Mouse (Mus musculus) heart, postnatal 0 days (tissue): ENCODE data around the gene Wee2. TPM values are rescaled to one million over a fixed set of nuclear protein-coding genes. Genes with fewer than 3 reads are reported as not detected.

ENCODE experiments used
- ATAC-seq: fragments of 200-750 bp; cut with Nextera tagmentation; 2 replicates; pipeline ENCODE4 v1.8.0; 2017; ENCODE audit warnings: low read depth, moderate number of reproducible peaks, moderate library complexity; ENCODE audit not compliant: insufficient read depth
- DNase-seq: peaks from one replicate; pipeline ENCODE4 v3.0.0-alpha.2; 2016; ENCODE audit warnings: low spot score
- H3K27ac ChIP-seq: fragments of 300-500 bp; sonication (generic); 2 replicates; pipeline ENCODE4 v1.5.1; 2014; ENCODE audit warnings: low read depth, mild to moderate bottlenecking
- H3K27me3 ChIP-seq: fragments of 300-500 bp; sonication (generic); 2 replicates; pipeline ENCODE4 v1.6.1; 2014; ENCODE audit warnings: low read length, mixed read lengths; ENCODE audit not compliant: control insufficient read depth, insufficient read depth
- H3K36me3 ChIP-seq: fragments of 300-500 bp; sonication (generic); replicated peaks from 2 replicates; pipeline ENCODE4 v1.6.1; 2014; ENCODE audit warnings: low read length, mixed read lengths; ENCODE audit not compliant: control insufficient read depth, insufficient read depth
- H3K4me1 ChIP-seq: fragments of 300-500 bp; sonication (generic); 2 replicates; pipeline ENCODE4 v1.6.1; 2014; ENCODE audit warnings: antibody characterized with exemption; ENCODE audit not compliant: control insufficient read depth, insufficient read depth
- H3K4me2 ChIP-seq: fragments of 300-500 bp; sonication (generic); 2 replicates; pipeline ENCODE4 v1.6.1; 2014; ENCODE audit warnings: low read depth, mild to moderate bottlenecking, low read length, moderate library complexity
- H3K4me3 ChIP-seq: fragments of 300-500 bp; sonication (generic); 2 replicates; pipeline ENCODE4 v1.5.1; 2014; ENCODE audit warnings: low read depth, low read length
- H3K9ac ChIP-seq: fragments of 300-500 bp; sonication (generic); replicated peaks from 2 replicates; pipeline ENCODE4 v1.6.1; 2014; ENCODE audit warnings: low read depth, low read length, mixed read lengths
- H3K9me3 ChIP-seq: fragments of 300-500 bp; sonication (generic); replicated peaks from 2 replicates; pipeline ENCODE4 v1.6.1; 2016; ENCODE audit warnings: low read length; ENCODE audit not compliant: control insufficient read depth
- CTCF ChIP-seq: IDR thresholded peaks from 2 replicates; pipeline ENCODE4 v1.5.1; 2016; ENCODE audit warnings: antibody characterized with exemption, control low read depth, low read depth
- EP300 ChIP-seq: IDR thresholded peaks from 2 replicates; pipeline ENCODE4 v1.6.1; 2016; ENCODE audit warnings: antibody characterized with exemption, low read depth
- WGBS: fragments of 180-500 bp; shearing (Covaris S2); extraction: QIAGEN DNeasy Blood & Tissue Kit; methylation state at CpG from one replicate; pipeline ENCODE4 v1.1.7; 2014; 5-methylcytosine and 5-hydroxymethylcytosine counted together
- polyA plus RNA-seq: library from polyadenylated mRNA; unstranded; fragments of >200 nt; fragmentation: Nextera tagmentation; extraction: Ambion mirVana; gene quantifications from 2 replicates; pipeline ENCODE4 v1.2.1, GENCODE M21; 2015
- total RNA-seq: library from RNA; depleted of rRNA; stranded (reverse); fragments of >200 nt; gene quantifications from 2 replicates; pipeline ENCODE4 v1.2.3, GENCODE M21; 2014; ENCODE audit warnings: low replicate concordance; rRNA removed

The Wee2 gene
- total RNA-seq = not detected in 2 replicates
- not detected in 2 replicates for polyA plus RNA-seq

- Histone ChIP-seq H3K36me3 (no peaks in the 10 kb centered on the region), H3K9ac (no peak within 1 kb of the TSS), H3K4me1 (peaks cover 4% of the 10 kb centered on the region; the same call in 1 of the 2 replicates), H3K4me3 (no peak within 1 kb of the TSS), H3K4me2 (no peak within 1 kb of the TSS), H3K9me3 (no peaks in the 10 kb centered on the region), H3K27ac (no peak within 1 kb of the TSS), H3K27me3 (peaks cover 7% of the 10 kb centered on the region; the same call in 1 of the 2 replicates)
- WGBS = 69% methylated on average over 5 of the region's 5 CpGs
- TF ChIP-seq EP300 (no peak), CTCF (no peak)
- DNase-seq = no peak
- ATAC-seq = no peak
Measured at GRCm38 (mm10) chr6:40438936-40439335, at the start of gene Wee2. Gene Wee2, plus strand, starts transcription at chr6:40439088.

GRCm38 (mm10) chr6:40390975-40391374 lies 47.9 kb upstream of the Wee2 start:
- Histone ChIP-seq H3K27me3 (no peaks in the 10 kb centered on the region), H3K36me3 (0 out of 2 replicates have a peak, but pooled peaks cover 21% of the 10 kb centered on the region), H3K9me3 (no peaks in the 10 kb centered on the region), H3K4me1 (no peaks in the 10 kb centered on the region), H3K4me3 (no peak overlapping the region), H3K27ac (no peak overlapping the region), H3K9ac (no peak overlapping the region), H3K4me2 (no peak overlapping the region)
- ATAC-seq (no peak), DNase-seq (no peak)
- TF ChIP-seq CTCF (0 out of 2 replicates have a peak, but pooled peaks have one; percentile 11), EP300 (no peak)
- 71% methylated on average over 1 of the region's 1 CpGs for WGBS

GRCm38 (mm10) chr6:40393213-40393612 lies 45.7 kb upstream of the Wee2 start:
- ATAC-seq (peak; percentile 79), DNase-seq (peak; percentile 65)
- 22% methylated on average over 3 of the region's 3 CpGs for WGBS
- TF ChIP-seq CTCF = peak; percentile 85
- no peak for TF ChIP-seq EP300
- Histone ChIP-seq H3K4me2 (no peak overlapping the region), H3K9me3 (no peaks in the 10 kb centered on the region), H3K9ac (no peak overlapping the region), H3K27me3 (no peaks in the 10 kb centered on the region), H3K4me1 (no peaks in the 10 kb centered on the region), H3K36me3 (0 out of 2 replicates have a peak, but pooled peaks cover 29% of the 10 kb centered on the region), H3K27ac (no peak overlapping the region), H3K4me3 (no peak overlapping the region)

- ATAC-seq (no peak), DNase-seq (no peak)
- no peak overlapping the region for H3K4me3 ChIP-seq
- H3K27me3 ChIP-seq = no peaks in the 10 kb centered on the region
- TF ChIP-seq EP300 = no peak
- no peak for TF ChIP-seq CTCF
- H3K9me3 ChIP-seq = no peaks in the 10 kb centered on the region
- H3K36me3 ChIP-seq = peaks cover 25% of the 10 kb centered on the region; the same call in 1 of the 2 replicates
- no peaks in the 10 kb centered on the region for H3K4me1 ChIP-seq
- H3K27ac ChIP-seq = no peak overlapping the region
- no peak overlapping the region for H3K9ac ChIP-seq
- H3K4me2 ChIP-seq = no peak overlapping the region
- WGBS = 89% methylated on average over 2 of the region's 2 CpGs
Measured at GRCm38 (mm10) chr6:40402031-40402430, 36.9 kb upstream of the Wee2 start.

GRCm38 (mm10) chr6:40403640-40404285 lies 35.1 kb upstream of the Wee2 start:
- TF ChIP-seq EP300 (no peak), CTCF (no peak)
- Histone ChIP-seq H3K4me2 (no peak overlapping the region), H3K9me3 (no peaks in the 10 kb centered on the region), H3K9ac (no peak overlapping the region), H3K27ac (no peak overlapping the region), H3K4me1 (no peaks in the 10 kb centered on the region), H3K27me3 (no peaks in the 10 kb centered on the region), H3K36me3 (peaks cover 17% of the 10 kb centered on the region; the same call in 1 of the 2 replicates), H3K4me3 (no peak overlapping the region)
- DNase-seq = no peak
- 62% methylated on average over 4 of the region's 4 CpGs for WGBS
- no peak for ATAC-seq

GRCm38 (mm10) chr6:40411085-40411484 lies 27.8 kb upstream of the Wee2 start:
- Histone ChIP-seq H3K27me3 (no peaks in the 10 kb centered on the region), H3K9ac (no peak overlapping the region), H3K4me2 (no peak overlapping the region), H3K27ac (no peak overlapping the region), H3K9me3 (no peaks in the 10 kb centered on the region), H3K4me1 (no peaks in the 10 kb centered on the region), H3K36me3 (no peaks in the 10 kb centered on the region; the same call in 1 of the 2 replicates), H3K4me3 (no peak overlapping the region)
- WGBS = 76% methylated on average over 3 of the region's 3 CpGs
- DNase-seq = no peak
- no peak for TF ChIP-seq CTCF
- TF ChIP-seq EP300 = no peak
- ATAC-seq = no peak
